Comparison of ENCODE assay signal across 19 mouse cellular contexts in the genomic region with DNA sequence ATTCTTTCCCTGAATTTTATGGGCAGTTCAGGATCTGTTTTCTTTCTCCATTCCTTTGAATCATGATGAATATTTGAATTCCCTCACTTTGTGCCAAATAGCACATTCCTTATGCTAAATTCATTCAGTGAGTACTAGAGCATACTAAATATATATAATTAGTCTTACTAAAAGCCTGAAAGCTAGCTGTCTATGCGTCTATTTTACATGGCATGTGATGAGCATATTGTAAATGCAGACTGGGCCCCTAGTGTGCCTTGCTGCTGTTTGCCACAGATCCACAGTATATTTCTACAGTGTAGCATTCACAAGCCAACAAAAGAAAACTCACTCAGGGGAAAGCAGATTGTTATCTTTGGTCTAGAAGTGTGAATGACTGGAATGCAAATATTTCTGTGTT.
DNase-seq lines count a peak whose midpoint lies in the region; ATAC-seq and TF ChIP-seq lines count a peak whose summit lies in the region.
"Had no signal": no experiment of that assay in that cellular context is flagged by ENCODE, and none has a peak within 500 bp of the region (broad histone marks: within the 10 kb centered on the region; RNA-seq: fewer than 3 reads in every experiment).

No protein-coding gene starts in this region.

- no peaks in the 10 kb centered on the region for H3K36me3 ChIP-seq in midbrain, embryonic 16.5 days (ENCODE audit: control insufficient read depth, insufficient read depth, low read length)
- no peaks in the 10 kb centered on the region for H3K36me3 ChIP-seq in midbrain, embryonic 11.5 days (ENCODE audit: control insufficient read depth, insufficient read depth, low read length)
- H3K36me3 ChIP-seq: heart, embryonic 15.5 days; kidney, embryonic 15.5 days; liver, embryonic 13.5 days had no signal

- 50% methylated on average over 1 of the region's 1 CpGs for WGBS in midbrain, embryonic 16.5 days
- 87% methylated on average over 1 of the region's 1 CpGs for WGBS in midbrain, embryonic 11.5 days

- no peak overlapping the region for H3K4me2 ChIP-seq in midbrain, embryonic 16.5 days (ENCODE audit: low read length)
- no peak overlapping the region for H3K4me2 ChIP-seq in midbrain, embryonic 11.5 days
- H3K4me2 ChIP-seq: heart, embryonic 15.5 days; kidney, embryonic 15.5 days; liver, embryonic 13.5 days had no signal

- no peak overlapping the region for H3K4me3 ChIP-seq in midbrain, embryonic 16.5 days (ENCODE audit: low read depth, low read length)
- H3K4me3 ChIP-seq in midbrain, embryonic 11.5 days (ENCODE audit: low read depth, low read length): no peak overlapping the region
- H3K4me3 ChIP-seq in embryonic fibroblast, embryonic 13.5 days (ENCODE audit: insufficient read depth, low read length): no peak overlapping the region
- H3K4me3 ChIP-seq: gastrocnemius, adult 2 months; heart, embryonic 15.5 days; kidney, embryonic 15.5 days; left cerebral cortex, adult 2 months; liver, embryonic 13.5 days; megakaryocyte, embryonic 14.5 days had no signal

- no peak overlapping the region for H3K27ac ChIP-seq in midbrain, embryonic 16.5 days (ENCODE audit: low read length)
- no peak overlapping the region for H3K27ac ChIP-seq in midbrain, embryonic 11.5 days (ENCODE audit: low read depth, low read length)
- H3K27ac ChIP-seq in embryonic fibroblast, embryonic 13.5 days (ENCODE audit: insufficient read depth, low read length): peak overlapping the region; percentile 64
- H3K27ac ChIP-seq: gastrocnemius, adult 2 months; heart, embryonic 15.5 days; kidney, embryonic 15.5 days; left cerebral cortex, adult 2 months; liver, embryonic 13.5 days had no signal

- TF ChIP-seq CTCF in embryonic fibroblast, embryonic 13.5 days (IDR thresholded peaks at IDR 0.05; ENCODE audit: borderline replicate concordance, insufficient read depth, low read length): no peak

- peak; percentile 64 for ATAC-seq in frontal cortex, adult (ENCODE audit: low TSS enrichment)
- ATAC-seq in midbrain, embryonic 16.5 days: 0 out of 2 replicates have a peak, but pooled peaks have one; percentile 45
- no peak for ATAC-seq in midbrain, embryonic 11.5 days (ENCODE audit: low FRiP score)
- ATAC-seq: intestine, postnatal 0 days had no signal

- H3K4me1 ChIP-seq in midbrain, embryonic 16.5 days (ENCODE audit: control insufficient read depth, insufficient read depth, low read length): no peaks in the 10 kb centered on the region
- H3K4me1 ChIP-seq in midbrain, embryonic 11.5 days (ENCODE audit: control insufficient read depth, insufficient read depth, low read length): no peaks in the 10 kb centered on the region
- H3K4me1 ChIP-seq in embryonic fibroblast, embryonic 13.5 days (ENCODE audit: control insufficient read depth, insufficient read depth, low read length): peaks cover 2% of the 10 kb centered on the region; the same call in 1 of the 2 replicates
- H3K4me1 ChIP-seq: kidney, embryonic 15.5 days; megakaryocyte, embryonic 14.5 days had no signal

- TF ChIP-seq POLR2A in embryonic fibroblast, embryonic 13.5 days (IDR thresholded peaks at IDR 0.05; ENCODE audit: low read depth, low read length): no peak

- no peak overlapping the region for H3K9ac ChIP-seq in midbrain, embryonic 16.5 days (ENCODE audit: low read depth, low read length)
- no peak overlapping the region for H3K9ac ChIP-seq in midbrain, embryonic 11.5 days (ENCODE audit: low read length)
- H3K9ac ChIP-seq: heart, embryonic 15.5 days; kidney, embryonic 15.5 days; liver, embryonic 13.5 days had no signal

- H3K9me3 ChIP-seq in midbrain, embryonic 16.5 days (replicated peaks; ENCODE audit: control insufficient read depth, low read length, poor library complexity, severe bottlenecking): no peaks in the 10 kb centered on the region
- no peaks in the 10 kb centered on the region for H3K9me3 ChIP-seq in midbrain, embryonic 11.5 days (ENCODE audit: control insufficient read depth, low read length)
- H3K9me3 ChIP-seq: heart, embryonic 15.5 days; kidney, embryonic 15.5 days; liver, embryonic 13.5 days had no signal

- DNase-seq in frontal cortex, postnatal 14 days (ENCODE audit: low spot score in 2 of 2): no peak
- DNase-seq in midbrain, embryonic 11.5 days (ENCODE audit: low spot score, missing footprints): no peak
- no peak for DNase-seq in thymus, postnatal 0 days (ENCODE audit: low spot score)
- no peak for DNase-seq in neural tube, embryonic 10.5 days (ENCODE audit: extremely low spot score, low spot score)
- DNase-seq: adrenal gland, adult 2 months; cerebellum, adult 8-10 months; gastrocnemius, adult 2 months; heart, postnatal 4 days; kidney, postnatal 4 days; liver, embryonic 13.5 days; lung, adult 2 months had no signal

- no peaks in the 10 kb centered on the region for H3K27me3 ChIP-seq in midbrain, embryonic 16.5 days (ENCODE audit: control insufficient read depth, insufficient read depth, low read depth, low read length)
- no peaks in the 10 kb centered on the region for H3K27me3 ChIP-seq in midbrain, embryonic 11.5 days (ENCODE audit: control insufficient read depth, insufficient read depth, low read length)
- H3K27me3 ChIP-seq: heart, embryonic 15.5 days; kidney, embryonic 15.5 days; liver, embryonic 13.5 days; megakaryocyte, embryonic 14.5 days had no signal
